Mouse (Mus musculus) telencephalon, adult 2 months (tissue): ENCODE results near the gene Smgc.
"Not testable (repeated sequence)": the region's sequence is repeated elsewhere in the genome, so short reads cannot be mapped to it uniquely, and the experiment has no call there.

ENCODE experiments used
- DNase-seq: peaks from one replicate; pipeline ENCODE4 v3.0.0-alpha.2; 2011; ENCODE audit warnings: low read depth, low spot score

Smgc gene

DNA sequence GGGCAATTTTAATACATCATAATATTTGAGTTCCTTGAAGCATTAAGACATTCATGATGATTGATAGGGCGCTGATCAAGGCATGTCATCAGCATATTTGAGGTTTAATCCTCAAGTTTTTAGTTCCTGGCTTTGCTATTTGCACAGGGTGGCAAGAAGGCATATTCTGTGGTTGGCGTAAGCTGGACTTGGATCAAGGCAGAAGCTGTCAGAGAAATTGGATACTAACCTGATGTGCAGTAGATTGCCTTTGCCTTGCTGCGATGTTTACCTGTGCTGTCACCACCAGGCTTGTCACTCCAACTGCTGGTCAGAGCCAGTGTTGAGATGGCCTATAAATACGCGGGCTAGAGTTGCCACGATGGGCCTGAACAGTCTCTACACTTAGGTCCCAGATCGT, at the start of gene Smgc:
Gene Smgc, plus strand, starts transcription at position 301 of the 400 bp plus-strand sequence.
- DNase-seq: no peak

DNA sequence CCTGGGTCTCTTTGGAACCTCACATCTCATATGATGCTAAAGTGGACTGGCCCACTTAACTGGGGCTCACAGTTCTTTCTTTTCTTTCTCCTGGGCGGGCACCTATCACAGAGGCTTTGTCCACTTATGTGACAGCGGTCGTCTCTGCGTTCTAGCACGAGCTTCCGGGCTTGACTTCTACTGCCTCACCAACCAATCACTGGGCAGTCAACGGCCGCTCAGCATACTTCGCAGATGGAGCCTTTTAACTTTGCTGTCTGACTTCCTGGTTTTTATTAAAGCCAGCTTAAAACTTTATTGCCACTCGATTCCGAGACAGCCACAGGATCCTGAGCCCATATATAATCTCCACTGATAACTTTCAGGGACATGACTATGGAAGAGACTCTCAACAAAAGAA, 49.7 kb upstream of the Smgc start:
- no peak for DNase-seq

GRCm38 (mm10) chr15:91806463-91806862, 31.6 kb upstream of the Smgc start:
- DNase-seq: peak; percentile 39

DNA sequence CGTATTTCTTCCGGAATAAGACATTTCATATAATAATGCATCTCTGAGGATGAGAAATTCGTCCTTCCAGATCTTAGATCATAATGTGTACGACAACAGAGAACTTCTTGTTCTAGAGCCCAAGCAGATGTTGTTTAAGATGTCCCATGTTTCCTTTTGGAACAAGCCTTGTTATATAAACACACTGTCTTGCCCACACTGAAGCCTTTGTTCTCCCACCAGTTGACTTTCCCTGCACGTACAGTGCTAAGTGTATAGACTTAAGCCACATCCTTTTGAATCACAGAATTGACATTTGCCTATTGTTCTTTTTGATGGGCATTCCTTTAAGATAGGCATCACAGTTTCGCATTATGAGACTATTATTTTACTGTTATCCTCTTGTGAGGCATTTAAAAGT, 2.7 kb upstream of the Smgc start:
- DNase-seq: peak; percentile 6

DNA sequence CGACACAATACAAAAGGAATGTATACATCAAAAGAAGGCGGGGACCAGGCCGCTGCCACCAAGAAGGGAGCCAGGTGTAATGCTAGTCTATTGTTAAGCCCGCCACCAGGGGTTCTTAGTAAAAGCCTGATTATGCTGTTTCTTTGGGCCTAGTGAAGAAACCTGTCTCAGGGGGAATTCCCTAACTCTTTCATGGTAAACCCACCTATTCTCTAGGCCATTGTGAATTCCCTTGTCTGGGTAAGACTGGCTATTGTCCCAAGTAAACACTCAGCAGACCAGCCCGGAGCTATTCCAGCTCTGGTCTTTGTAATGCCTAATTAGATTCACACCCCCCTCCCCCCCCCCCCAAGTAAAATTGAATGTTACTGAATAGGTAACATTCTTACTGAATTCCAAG, 26.1 kb downstream of the Smgc start:
- not testable (repeated sequence) for DNase-seq

GRCm38 (mm10) chr15:91900245-91900644, 62.2 kb downstream of the Smgc start:
- no peak for DNase-seq

- not testable (repeated sequence) for DNase-seq
Observed at GRCm38 (mm10) chr15:91907046-91907445, 69.0 kb downstream of the Smgc start.
